Mouse (Mus musculus): ENCODE measurements around the gene Atoh1. TPM values are rescaled to one million over a fixed set of nuclear protein-coding genes. Genes with fewer than 3 reads are reported as not detected.

Atoh1 gene
- 0.09 TPM in 1 of 2 replicates, not detected in the other for polyA plus RNA-seq (2016; fragmentation: Nextera tagmentation; extraction: Ambion mirVana)

DNA sequence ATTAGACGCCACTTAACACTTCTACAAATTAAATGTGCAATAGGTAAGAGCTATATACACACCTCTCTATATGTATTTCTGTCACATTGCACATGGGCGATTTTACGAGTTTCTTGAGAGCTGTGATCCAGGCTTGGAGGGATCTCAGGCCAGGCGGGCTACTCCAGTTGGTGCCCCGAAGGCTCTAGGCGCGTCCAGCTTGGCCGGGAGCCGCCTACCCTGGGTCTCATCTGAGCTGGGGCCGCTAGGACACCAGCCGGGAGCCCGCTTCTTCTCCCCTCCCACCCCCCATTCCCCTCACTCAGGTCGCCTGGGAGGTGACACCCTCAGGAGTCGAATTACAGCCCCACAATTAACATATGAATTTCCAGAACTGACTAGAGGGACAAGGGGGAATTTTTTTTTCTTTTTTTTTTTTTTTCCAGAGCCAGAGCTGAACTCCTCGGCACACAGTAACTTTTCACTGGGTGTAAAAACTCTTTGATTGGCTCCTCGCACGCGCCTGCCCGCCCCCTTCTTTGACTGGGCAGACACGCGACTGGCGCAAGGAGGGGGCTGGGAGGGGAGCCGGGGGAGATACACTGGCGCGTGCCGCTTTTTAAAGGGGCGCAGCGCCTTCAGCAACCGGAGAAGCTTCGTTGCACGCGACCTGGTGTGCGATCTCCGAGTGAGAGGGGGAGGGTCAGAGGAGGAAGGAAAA, at the start of gene Atoh1:
TSS of gene Atoh1 (plus strand) at position 627 of the 700 bp plus-strand sequence.
- Histone ChIP-seq H3K27ac (no peak within 1 kb of the TSS), H3K4me1 (peaks cover 29% of the 10 kb centered on the region), H3K9ac (no peak within 1 kb of the TSS), H3K36me3 (replicated peaks) (no peaks in the 10 kb centered on the region), H3K27me3 (peaks cover 65% of the 10 kb centered on the region), H3K4me3 (replicated peaks) (peak within 1 kb of the TSS; percentile 42), H3K4me2 (peak within 1 kb of the TSS; percentile 85), H3K9me3 (no peaks in the 10 kb centered on the region)
- under 1% methylated on average over 34 of the region's 34 CpGs for WGBS
- peak; percentile 82 for ATAC-seq (ENCODE audit: low FRiP score)

DNA sequence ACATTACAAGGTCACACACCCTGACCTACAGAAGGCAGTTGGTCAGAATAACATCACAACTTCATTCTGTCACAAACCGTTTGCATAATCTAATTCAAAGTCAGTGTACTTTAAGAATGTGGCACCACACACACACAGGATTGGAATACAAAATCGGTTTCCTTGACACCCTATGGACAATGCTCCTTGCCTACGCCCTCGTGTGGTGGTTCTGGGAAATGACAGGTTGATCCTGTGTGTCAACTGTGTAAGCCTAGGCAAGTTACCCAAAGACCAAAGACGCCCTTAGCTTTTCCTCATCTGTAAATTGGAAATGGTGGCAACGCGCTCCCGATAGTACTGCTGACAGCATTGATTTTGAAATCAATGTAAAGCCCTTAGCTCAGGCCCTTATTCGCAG, 45.0 kb upstream of the Atoh1 start:
- Histone ChIP-seq H3K4me1 (peaks cover 10% of the 10 kb centered on the region), H3K27me3 (0 out of 2 replicates have a peak, but pooled peaks cover 11% of the 10 kb centered on the region), H3K27ac (no peak overlapping the region), H3K36me3 (replicated peaks) (no peaks in the 10 kb centered on the region), H3K9ac (no peak overlapping the region), H3K9me3 (no peaks in the 10 kb centered on the region), H3K4me3 (replicated peaks) (no peak overlapping the region), H3K4me2 (no peak overlapping the region)
- 34% methylated on average over 9 of the region's 9 CpGs for WGBS
- ATAC-seq (ENCODE audit: low FRiP score): peak; percentile 54

DNA sequence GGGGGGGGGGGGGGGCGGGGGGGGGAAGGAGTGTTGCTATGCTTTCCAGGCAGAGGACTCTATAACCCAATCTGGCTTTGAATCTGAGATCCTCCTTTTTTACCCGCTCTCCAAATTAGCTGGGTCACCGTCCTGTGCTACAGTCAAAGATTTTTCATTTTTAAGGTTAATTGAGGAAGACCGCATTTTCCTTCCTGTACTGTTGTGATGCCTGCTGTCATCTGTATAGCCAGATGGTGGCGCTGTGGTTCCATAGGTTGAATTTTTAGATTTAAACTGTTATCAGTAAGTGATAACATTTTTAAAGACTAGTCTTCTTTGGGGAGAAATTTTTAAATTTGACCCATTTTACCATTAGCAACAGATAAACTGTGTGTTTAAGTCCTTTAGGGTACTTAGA, 44.0 kb upstream of the Atoh1 start:
- ATAC-seq (ENCODE audit: low FRiP score): no peak
- Histone ChIP-seq H3K27ac (no peak overlapping the region), H3K36me3 (replicated peaks) (no peaks in the 10 kb centered on the region), H3K4me2 (peak overlapping the region; percentile 36), H3K4me1 (peaks cover 10% of the 10 kb centered on the region), H3K4me3 (replicated peaks) (no peak overlapping the region), H3K9ac (no peak overlapping the region), H3K27me3 (0 out of 2 replicates have a peak, but pooled peaks cover 11% of the 10 kb centered on the region), H3K9me3 (no peaks in the 10 kb centered on the region)
- 8% methylated on average over 5 of the region's 5 CpGs for WGBS

DNA sequence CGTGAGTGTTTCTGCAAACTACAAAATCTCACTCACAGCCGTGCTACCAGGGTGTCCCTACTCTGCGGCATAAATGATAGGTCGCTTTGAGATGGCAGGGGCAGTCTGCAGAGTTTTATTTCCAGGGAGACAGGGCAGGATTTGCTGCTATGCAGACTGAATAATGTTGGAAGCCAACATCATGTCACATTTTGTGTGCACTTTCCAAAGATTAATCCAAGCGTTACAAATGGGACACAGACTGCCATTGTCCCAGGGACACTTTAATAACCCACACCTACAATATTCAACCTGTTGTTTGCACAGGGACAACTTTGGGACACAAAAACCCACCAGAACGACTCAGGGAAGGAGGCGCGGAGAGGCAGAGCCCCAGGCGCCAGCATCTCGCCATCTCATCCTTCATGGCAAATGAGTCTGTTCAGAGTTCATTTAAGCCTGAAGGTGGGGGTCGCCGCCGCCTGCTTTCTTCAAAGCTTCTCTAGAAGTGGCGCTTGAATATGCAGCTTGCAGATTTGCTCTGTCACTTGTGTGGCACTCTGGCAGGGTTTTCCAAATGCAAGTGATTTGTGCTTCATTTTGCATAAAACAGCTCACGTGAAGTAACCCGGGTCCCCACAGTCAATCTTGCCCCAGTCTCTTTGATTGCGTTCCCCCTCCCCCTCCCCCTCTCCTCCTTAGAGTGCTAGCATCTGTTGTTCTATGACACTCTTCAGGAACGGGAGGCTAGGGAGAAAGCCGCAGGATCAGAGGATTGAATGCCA, 40.6 kb upstream of the Atoh1 start:
- peak overlapping the region; percentile 15 for H3K4me3 ChIP-seq (replicated peaks)
- peak overlapping the region; percentile 50 for H3K4me2 ChIP-seq
- 4% methylated on average over 19 of the region's 19 CpGs for WGBS
- H3K27me3 ChIP-seq: 0 out of 2 replicates have a peak, but pooled peaks cover 11% of the 10 kb centered on the region
- no peaks in the 10 kb centered on the region for H3K36me3 ChIP-seq (replicated peaks)
- no peak overlapping the region for H3K27ac ChIP-seq
- H3K9me3 ChIP-seq: no peaks in the 10 kb centered on the region
- peak; percentile 60 for ATAC-seq (ENCODE audit: low FRiP score)
- 0 out of 2 replicates have a peak overlapping the region, but pooled peaks have one; percentile 2 for H3K9ac ChIP-seq
- H3K4me1 ChIP-seq: peaks cover 10% of the 10 kb centered on the region

GRCm38 (mm10) chr6:64694688-64695087, 34.2 kb upstream of the Atoh1 start:
- Histone ChIP-seq H3K27me3 (no peaks in the 10 kb centered on the region), H3K4me3 (replicated peaks) (no peak overlapping the region), H3K4me2 (no peak overlapping the region), H3K9ac (no peak overlapping the region), H3K27ac (no peak overlapping the region), H3K36me3 (replicated peaks) (no peaks in the 10 kb centered on the region), H3K9me3 (no peaks in the 10 kb centered on the region), H3K4me1 (peaks cover 11% of the 10 kb centered on the region)
- WGBS: 32% methylated on average over 7 of the region's 7 CpGs
- no peak for ATAC-seq (ENCODE audit: low FRiP score)

GRCm38 (mm10) chr6:64703659-64704058, 25.3 kb upstream of the Atoh1 start:
- H3K4me1 ChIP-seq: no peaks in the 10 kb centered on the region
- no peaks in the 10 kb centered on the region for H3K27me3 ChIP-seq
- H3K27ac ChIP-seq: no peak overlapping the region
- H3K9me3 ChIP-seq: no peaks in the 10 kb centered on the region
- no peak overlapping the region for H3K4me3 ChIP-seq (replicated peaks)
- no peak overlapping the region for H3K9ac ChIP-seq
- no peaks in the 10 kb centered on the region for H3K36me3 ChIP-seq (replicated peaks)
- H3K4me2 ChIP-seq: no peak overlapping the region
- no peak for ATAC-seq (ENCODE audit: low FRiP score)
- 77% methylated on average over 2 of the region's 2 CpGs for WGBS

- ATAC-seq (ENCODE audit: low FRiP score): peak; percentile 55; the same call in 1 of the 2 replicates
- Histone ChIP-seq H3K4me1 (peaks cover 29% of the 10 kb centered on the region), H3K4me2 (peak overlapping the region; percentile 85), H3K36me3 (replicated peaks) (no peaks in the 10 kb centered on the region), H3K9me3 (no peaks in the 10 kb centered on the region), H3K9ac (no peak overlapping the region), H3K27me3 (peaks cover 59% of the 10 kb centered on the region), H3K27ac (no peak overlapping the region), H3K4me3 (replicated peaks) (peak overlapping the region; percentile 42)
- under 1% methylated on average over 29 of the region's 29 CpGs for WGBS
Measured at GRCm38 (mm10) chr6:64727751-64728403, 1.0 kb upstream of the Atoh1 start.

DNA sequence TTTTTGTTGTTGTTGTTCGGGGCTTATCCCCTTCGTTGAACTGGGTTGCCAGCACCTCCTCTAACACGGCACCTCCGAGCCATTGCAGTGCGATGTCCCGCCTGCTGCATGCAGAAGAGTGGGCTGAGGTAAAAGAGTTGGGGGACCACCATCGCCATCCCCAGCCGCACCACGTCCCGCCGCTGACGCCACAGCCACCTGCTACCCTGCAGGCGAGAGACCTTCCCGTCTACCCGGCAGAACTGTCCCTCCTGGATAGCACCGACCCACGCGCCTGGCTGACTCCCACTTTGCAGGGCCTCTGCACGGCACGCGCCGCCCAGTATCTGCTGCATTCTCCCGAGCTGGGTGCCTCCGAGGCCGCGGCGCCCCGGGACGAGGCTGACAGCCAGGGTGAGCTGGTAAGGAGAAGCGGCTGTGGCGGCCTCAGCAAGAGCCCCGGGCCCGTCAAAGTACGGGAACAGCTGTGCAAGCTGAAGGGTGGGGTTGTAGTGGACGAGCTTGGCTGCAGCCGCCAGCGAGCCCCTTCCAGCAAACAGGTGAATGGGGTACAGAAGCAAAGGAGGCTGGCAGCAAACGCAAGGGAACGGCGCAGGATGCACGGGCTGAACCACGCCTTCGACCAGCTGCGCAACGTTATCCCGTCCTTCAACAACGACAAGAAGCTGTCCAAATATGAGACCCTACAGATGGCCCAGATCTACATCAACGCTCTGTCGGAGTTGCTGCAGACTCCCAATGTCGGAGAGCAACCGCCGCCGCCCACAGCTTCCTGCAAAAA, 496 bp downstream of the Atoh1 start:
- under 1% methylated on average over 53 of the region's 53 CpGs for WGBS
- Histone ChIP-seq H3K4me1 (peaks cover 34% of the 10 kb centered on the region), H3K4me2 (peak overlapping the region; percentile 85), H3K27ac (no peak overlapping the region), H3K4me3 (replicated peaks) (peak overlapping the region; percentile 42), H3K27me3 (peaks cover 73% of the 10 kb centered on the region), H3K36me3 (replicated peaks) (no peaks in the 10 kb centered on the region), H3K9me3 (no peaks in the 10 kb centered on the region), H3K9ac (no peak overlapping the region)
- ATAC-seq (ENCODE audit: low FRiP score): peak; percentile 67

DNA sequence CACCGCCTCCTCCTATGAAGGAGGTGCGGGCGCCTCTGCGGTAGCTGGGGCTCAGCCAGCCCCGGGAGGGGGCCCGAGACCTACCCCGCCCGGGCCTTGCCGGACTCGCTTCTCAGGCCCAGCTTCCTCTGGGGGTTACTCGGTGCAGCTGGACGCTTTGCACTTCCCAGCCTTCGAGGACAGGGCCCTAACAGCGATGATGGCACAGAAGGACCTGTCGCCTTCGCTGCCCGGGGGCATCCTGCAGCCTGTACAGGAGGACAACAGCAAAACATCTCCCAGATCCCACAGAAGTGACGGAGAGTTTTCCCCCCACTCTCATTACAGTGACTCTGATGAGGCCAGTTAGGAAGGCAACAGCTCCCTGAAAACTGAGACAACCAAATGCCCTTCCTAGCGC, 1.1 kb downstream of the Atoh1 start:
- ATAC-seq (ENCODE audit: low FRiP score): no peak
- peak overlapping the region; percentile 42 for H3K4me3 ChIP-seq (replicated peaks)
- no peaks in the 10 kb centered on the region for H3K9me3 ChIP-seq
- no peak overlapping the region for H3K27ac ChIP-seq
- peaks cover 39% of the 10 kb centered on the region for H3K4me1 ChIP-seq
- H3K9ac ChIP-seq: no peak overlapping the region
- peaks cover 79% of the 10 kb centered on the region for H3K27me3 ChIP-seq
- 2% methylated on average over 19 of the region's 19 CpGs for WGBS
- peak overlapping the region; percentile 85 for H3K4me2 ChIP-seq
- no peaks in the 10 kb centered on the region for H3K36me3 ChIP-seq (replicated peaks)

DNA sequence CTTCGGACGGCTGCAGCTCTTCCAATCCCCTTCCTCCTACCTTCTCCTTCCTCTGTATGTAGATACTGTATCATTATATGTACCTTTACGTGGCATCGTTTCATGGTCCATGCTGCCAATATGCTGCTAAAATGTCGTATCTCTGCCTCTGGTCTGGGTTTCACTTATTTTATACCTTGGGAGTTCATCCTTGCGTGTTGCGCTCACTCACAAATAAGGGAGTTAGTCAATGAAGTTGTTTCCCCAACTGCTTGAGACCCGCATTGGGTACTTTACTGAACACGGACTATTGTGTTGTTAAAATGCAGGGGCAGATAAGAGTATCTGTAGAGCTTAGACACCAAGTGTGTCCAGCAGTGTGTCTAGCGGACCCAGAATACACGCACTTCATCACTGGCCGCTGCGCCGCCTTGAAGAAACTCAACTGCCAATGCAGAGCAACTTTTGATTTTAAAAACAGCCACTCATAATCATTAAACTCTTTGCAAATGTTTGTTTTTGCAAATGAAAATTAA, 1.6 kb downstream of the Atoh1 start:
- WGBS: 2% methylated on average over 14 of the region's 14 CpGs
- Histone ChIP-seq H3K36me3 (replicated peaks) (no peaks in the 10 kb centered on the region), H3K4me3 (replicated peaks) (no peak overlapping the region), H3K4me1 (peaks cover 39% of the 10 kb centered on the region), H3K9me3 (no peaks in the 10 kb centered on the region), H3K27me3 (peaks cover 84% of the 10 kb centered on the region), H3K9ac (no peak overlapping the region), H3K4me2 (0 out of 2 replicates have a peak overlapping the region, but pooled peaks have one; percentile 85), H3K27ac (no peak overlapping the region)
- ATAC-seq (ENCODE audit: low FRiP score): no peak

- H3K4me3 ChIP-seq (replicated peaks): no peak overlapping the region
- no peak for ATAC-seq (ENCODE audit: low FRiP score)
- 7% methylated on average over 7 of the region's 7 CpGs for WGBS
Measured at GRCm38 (mm10) chr6:64731126-64731525, 2.2 kb downstream of the Atoh1 start.

More at GRCm38 (mm10) chr6:64731126-64731525, 2.2 kb downstream of the Atoh1 start:
- H3K4me1 ChIP-seq: peaks cover 39% of the 10 kb centered on the region
- H3K9me3 ChIP-seq: no peaks in the 10 kb centered on the region
- H3K4me2 ChIP-seq: no peak overlapping the region
- no peak overlapping the region for H3K27ac ChIP-seq
- peaks cover 90% of the 10 kb centered on the region for H3K27me3 ChIP-seq
- H3K9ac ChIP-seq: no peak overlapping the region
- no peaks in the 10 kb centered on the region for H3K36me3 ChIP-seq (replicated peaks)
